Mouse (Mus musculus) midbrain, embryonic 11.5 days (tissue): ENCODE measurements at regions not wholly inside any gene's neighbourhood (a gene's known extent, or its start where the extent isn't known, plus 50 kb on each side); places are given as distances from the start of the nearest gene placed in this dataset.
A peak's percentile ranks its signal among the peaks of the same experiment; 100 is the strongest.

ENCODE experiments used
- ATAC-seq: fragments of 200-750 bp; cut with Nextera tagmentation; 2 replicates; pipeline ENCODE4 v1.8.0; 2017; ENCODE audit warnings: moderate TSS enrichment, moderate library complexity; ENCODE audit not compliant: low FRiP score
- DNase-seq: peaks from one replicate; pipeline ENCODE4 v3.0.0; 2015; ENCODE audit warnings: low spot score; ENCODE audit errors: missing footprints
- H3K27ac ChIP-seq: fragments of 300-500 bp; sonication (generic); 2 replicates; pipeline ENCODE4 v1.5.1; 2014; ENCODE audit warnings: low read depth, low read length
- H3K27me3 ChIP-seq: fragments of 300-500 bp; sonication (generic); 2 replicates; pipeline ENCODE4 v1.6.1; 2014; ENCODE audit warnings: mild to moderate bottlenecking, low read length, moderate library complexity, mixed read lengths; ENCODE audit not compliant: control insufficient read depth, insufficient read depth
- H3K36me3 ChIP-seq: fragments of 300-500 bp; sonication (generic); 2 replicates; pipeline ENCODE4 v1.6.1; 2014; ENCODE audit warnings: mild to moderate bottlenecking, low read length, moderate library complexity, mixed read lengths; ENCODE audit not compliant: control insufficient read depth, insufficient read depth
- H3K4me1 ChIP-seq: fragments of 300-500 bp; sonication (generic); 2 replicates; pipeline ENCODE4 v1.6.1; 2014; ENCODE audit warnings: low read length; ENCODE audit not compliant: control insufficient read depth, insufficient read depth
- H3K4me2 ChIP-seq: fragments of 300-500 bp; sonication (generic); 2 replicates; pipeline ENCODE4 v1.6.1; 2014; ENCODE audit warnings: mild to moderate bottlenecking, moderate library complexity
- H3K4me3 ChIP-seq: fragments of 300-500 bp; sonication (generic); 2 replicates; pipeline ENCODE4 v1.5.1; 2014; ENCODE audit warnings: low read depth, low read length
- H3K9ac ChIP-seq: fragments of 300-500 bp; sonication (generic); 2 replicates; pipeline ENCODE4 v1.6.1; 2014; ENCODE audit warnings: low read length
- H3K9me3 ChIP-seq: fragments of 300-500 bp; sonication (generic); 2 replicates; pipeline ENCODE4 v1.6.1; 2016; ENCODE audit warnings: low read length; ENCODE audit not compliant: control insufficient read depth
- WGBS: fragments of 180-500 bp; shearing (Covaris S2); extraction: QIAGEN DNeasy Blood & Tissue Kit; methylation state at CpG from one replicate; pipeline ENCODE4 v1.1.7; 2014; 5-methylcytosine and 5-hydroxymethylcytosine counted together

DNA sequence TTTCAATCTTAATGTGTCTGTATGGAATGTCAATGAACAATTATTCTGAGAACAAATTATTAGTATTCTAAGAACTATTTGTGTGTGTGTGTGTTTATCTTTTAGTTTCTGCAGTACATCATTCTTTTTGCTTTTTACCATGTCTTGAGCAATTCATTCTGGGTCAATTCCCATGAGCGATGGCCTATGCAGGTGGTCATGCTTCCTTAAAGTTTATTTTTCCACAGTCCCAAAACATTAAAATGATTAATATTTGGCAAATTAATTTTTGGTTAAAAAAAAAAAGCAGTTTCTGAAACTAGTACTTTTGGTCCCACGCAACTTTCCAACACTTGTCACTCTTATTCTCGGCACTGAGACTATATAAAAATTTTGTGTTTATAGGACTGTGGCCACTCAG lies 416.8 kb upstream of the Rgmb start:
- WGBS: 97% methylated on average over 3 of the region's 3 CpGs
- H3K4me3 ChIP-seq: no peak overlapping the region
- ATAC-seq (no peak), DNase-seq (peak; percentile 62)
- H3K4me1 ChIP-seq: no peaks in the 10 kb centered on the region
- no peak overlapping the region for H3K4me2 ChIP-seq
- H3K27ac ChIP-seq: no peak overlapping the region
- H3K36me3 ChIP-seq: no peaks in the 10 kb centered on the region
- H3K27me3 ChIP-seq: no peaks in the 10 kb centered on the region
- H3K9me3 ChIP-seq: no peaks in the 10 kb centered on the region
- H3K9ac ChIP-seq: no peak overlapping the region

DNA sequence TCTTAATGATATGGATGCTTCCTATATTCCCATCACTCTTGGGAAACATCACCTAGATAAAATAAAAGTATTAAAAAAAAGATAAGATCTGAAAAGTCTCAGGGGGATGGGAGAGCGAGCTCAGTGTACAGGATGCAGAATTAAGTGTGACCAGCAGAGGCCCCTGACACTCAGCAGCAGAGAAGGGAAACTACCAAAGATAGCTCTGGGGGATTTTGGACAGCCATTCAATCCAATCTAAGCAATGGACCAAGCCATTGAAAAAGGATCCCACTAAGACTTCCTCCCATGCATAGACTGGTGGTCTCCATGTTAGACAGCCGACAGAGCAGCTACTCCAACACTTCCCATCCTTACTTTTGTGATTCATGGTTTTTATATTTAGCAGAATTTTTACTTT lies 390.4 kb upstream of the Rgmb start:
- no peaks in the 10 kb centered on the region for H3K4me1 ChIP-seq
- H3K9ac ChIP-seq: no peak overlapping the region
- no peaks in the 10 kb centered on the region for H3K36me3 ChIP-seq
- no peaks in the 10 kb centered on the region for H3K27me3 ChIP-seq
- ATAC-seq (no peak), DNase-seq (peak; percentile 51)
- H3K4me2 ChIP-seq: no peak overlapping the region
- no peak overlapping the region for H3K4me3 ChIP-seq
- no peaks in the 10 kb centered on the region for H3K9me3 ChIP-seq
- WGBS: 87% methylated on average over 2 of the region's 2 CpGs
- no peak overlapping the region for H3K27ac ChIP-seq

DNA sequence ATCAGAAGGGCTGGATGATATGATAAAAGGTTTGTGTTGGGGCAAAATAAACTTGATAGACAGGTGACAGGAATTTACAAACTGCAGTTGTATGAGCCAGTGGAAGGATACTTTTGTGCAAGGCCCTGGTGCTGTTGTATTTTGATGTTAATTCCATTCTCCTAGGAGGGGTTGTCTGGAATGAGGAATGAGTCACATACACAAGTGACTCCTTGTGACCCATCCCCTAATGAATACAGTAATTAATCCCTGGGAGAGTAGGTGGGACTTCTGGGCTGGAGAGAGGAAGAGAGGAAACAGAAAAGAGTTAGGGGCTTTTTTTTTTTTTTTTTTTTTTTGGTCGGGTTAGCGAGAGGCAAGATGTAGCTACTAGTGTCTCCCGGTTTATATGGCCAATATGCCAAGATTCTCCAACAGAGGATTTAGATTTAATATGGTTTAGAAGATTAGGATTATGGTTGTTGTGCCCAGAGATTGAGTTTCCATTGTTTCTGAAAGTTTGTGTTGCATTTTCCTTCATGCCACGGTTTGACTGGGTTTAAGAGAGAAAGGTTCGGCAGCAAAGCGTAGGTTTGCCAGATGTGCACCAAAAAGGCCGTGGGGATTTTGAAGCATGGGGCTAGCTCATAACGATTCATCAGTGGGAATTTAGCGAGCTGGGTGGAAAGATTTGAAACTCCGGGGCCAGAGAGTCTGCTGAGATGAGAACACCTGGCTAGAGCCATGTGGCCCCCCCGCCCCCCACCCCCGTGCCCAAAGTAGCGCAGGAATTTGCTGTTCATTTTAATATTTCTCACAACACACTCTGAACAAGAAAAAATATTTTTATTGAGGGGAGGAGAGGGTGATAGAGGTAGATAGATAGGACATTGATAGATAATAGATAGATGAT lies 389.1 kb upstream of the Rgmb start:
- Histone ChIP-seq H3K9ac (no peak overlapping the region), H3K27ac (no peak overlapping the region), H3K9me3 (no peaks in the 10 kb centered on the region), H3K27me3 (no peaks in the 10 kb centered on the region), H3K4me2 (no peak overlapping the region), H3K4me1 (no peaks in the 10 kb centered on the region), H3K4me3 (no peak overlapping the region), H3K36me3 (no peaks in the 10 kb centered on the region)
- ATAC-seq: peak; percentile 73
- no peak for DNase-seq
- 85% methylated on average over 13 of the region's 13 CpGs for whole genome bisulfite sequencing

DNA sequence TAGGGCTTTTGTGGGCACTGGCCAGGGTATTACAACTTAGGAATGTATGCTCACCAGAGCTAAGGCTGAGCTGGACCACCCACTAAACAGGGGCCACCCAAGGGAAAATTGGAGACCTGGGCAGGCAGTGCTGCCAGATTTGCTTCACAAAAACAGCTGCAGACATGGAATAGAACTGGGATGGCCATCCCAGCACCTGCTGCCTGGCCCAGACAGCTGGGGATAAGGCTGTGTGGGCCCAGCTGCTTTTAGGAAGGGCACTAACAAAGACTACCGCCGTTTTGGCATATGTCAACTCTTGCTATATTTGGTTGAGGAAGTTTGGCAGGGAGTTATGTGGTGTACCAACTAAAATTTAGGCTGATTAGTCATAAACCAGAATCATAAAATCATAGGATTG lies 387.8 kb upstream of the Rgmb start:
- H3K27ac ChIP-seq: no peak overlapping the region

DNA sequence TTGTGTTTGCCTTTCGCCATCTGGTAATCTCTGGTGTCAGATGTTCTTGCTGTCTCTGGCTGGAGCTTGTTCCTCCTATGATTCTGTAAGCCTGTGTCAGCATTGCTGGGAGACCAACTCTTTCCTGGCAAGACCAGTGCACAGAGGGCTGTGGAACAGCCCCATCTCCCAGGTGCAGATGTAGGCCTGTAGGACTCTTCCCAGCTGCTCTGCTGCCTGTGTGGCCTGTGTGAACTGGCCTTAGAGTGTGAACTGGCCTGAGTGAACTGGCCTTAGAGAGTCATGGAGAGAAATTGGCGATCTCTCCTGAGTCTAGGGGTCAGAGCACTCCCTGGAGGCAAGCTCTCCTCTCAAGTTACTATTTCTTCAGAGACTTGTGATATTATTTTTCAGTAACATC lies 386.0 kb upstream of the Rgmb start:
- Histone ChIP-seq H3K9me3 (no peaks in the 10 kb centered on the region), H3K9ac (no peak overlapping the region), H3K27ac (no peak overlapping the region), H3K36me3 (no peaks in the 10 kb centered on the region), H3K27me3 (no peaks in the 10 kb centered on the region), H3K4me3 (no peak overlapping the region), H3K4me2 (no peak overlapping the region), H3K4me1 (no peaks in the 10 kb centered on the region)
- DNase-seq: no peak
- 75% methylated on average over 2 of the region's 2 CpGs for WGBS
- ATAC-seq: no peak

More for the DNA sequence above, 387.8 kb upstream of the Rgmb start:
- no peaks in the 10 kb centered on the region for H3K36me3 ChIP-seq
- H3K9me3 ChIP-seq: no peaks in the 10 kb centered on the region
- H3K27me3 ChIP-seq: no peaks in the 10 kb centered on the region
- DNase-seq (peak; percentile 83), ATAC-seq (peak; percentile 75)
- no peak overlapping the region for H3K9ac ChIP-seq
- no peak overlapping the region for H3K4me3 ChIP-seq
- no peaks in the 10 kb centered on the region for H3K4me1 ChIP-seq
- 71% methylated on average over 2 of the region's 2 CpGs for WGBS
- H3K4me2 ChIP-seq: no peak overlapping the region

DNA sequence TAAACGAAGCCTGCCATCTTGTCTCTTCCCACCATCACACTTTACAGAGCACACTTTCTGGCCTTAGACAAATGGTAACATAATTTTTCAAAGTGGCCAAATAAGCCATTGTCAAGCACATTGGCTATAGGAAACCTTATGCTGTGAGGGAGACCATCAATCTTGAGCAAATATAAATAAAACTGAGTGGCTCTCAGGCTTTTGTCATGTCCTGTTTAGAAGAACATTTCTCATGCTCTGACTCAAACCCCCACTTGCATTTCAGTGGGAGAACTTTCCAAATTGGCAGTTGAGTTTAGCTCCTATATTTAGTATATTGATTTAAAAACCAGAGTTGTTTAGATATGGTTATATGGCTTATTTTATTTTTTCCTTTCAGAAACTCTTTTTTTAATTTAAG lies 362.8 kb upstream of the Rgmb start:
- ATAC-seq: no peak
- Histone ChIP-seq H3K27me3 (no peaks in the 10 kb centered on the region), H3K4me2 (no peak overlapping the region), H3K4me3 (no peak overlapping the region), H3K9ac (no peak overlapping the region), H3K9me3 (no peaks in the 10 kb centered on the region), H3K36me3 (no peaks in the 10 kb centered on the region), H3K27ac (no peak overlapping the region), H3K4me1 (no peaks in the 10 kb centered on the region)
- 97% methylated on average over 1 of the region's 1 CpGs for WGBS
- DNase-seq: no peak

DNA sequence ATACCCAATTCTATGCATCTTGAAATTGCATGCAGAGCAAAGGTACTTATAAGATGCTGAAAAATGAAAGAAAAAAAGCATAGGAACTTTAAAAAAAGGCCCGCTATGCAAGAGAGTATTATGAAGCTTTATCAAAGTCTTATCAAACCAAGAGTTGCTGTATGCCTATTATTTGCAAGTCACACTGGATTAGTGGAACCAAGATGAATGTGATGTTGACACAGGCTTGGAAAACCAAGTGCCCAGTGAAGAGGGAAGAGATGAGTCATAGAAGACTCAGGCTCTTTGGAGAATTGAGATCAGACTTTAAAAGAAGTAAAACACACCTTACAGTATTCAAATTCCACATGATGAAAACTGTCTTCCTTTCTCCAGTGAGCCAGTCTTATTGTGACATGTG lies 350.0 kb upstream of the Rgmb start:
- WGBS: 80% methylated on average over 1 of the region's 1 CpGs
- no peak overlapping the region for H3K27ac ChIP-seq
- H3K9me3 ChIP-seq: no peaks in the 10 kb centered on the region
- no peaks in the 10 kb centered on the region for H3K27me3 ChIP-seq
- no peak overlapping the region for H3K9ac ChIP-seq
- ATAC-seq: no peak
- H3K36me3 ChIP-seq: no peaks in the 10 kb centered on the region
- H3K4me3 ChIP-seq: no peak overlapping the region
- peak; percentile 67 for DNase-seq
- H3K4me2 ChIP-seq: no peak overlapping the region
- 0 out of 2 replicates have a peak, but pooled peaks cover 2% of the 10 kb centered on the region for H3K4me1 ChIP-seq

DNA sequence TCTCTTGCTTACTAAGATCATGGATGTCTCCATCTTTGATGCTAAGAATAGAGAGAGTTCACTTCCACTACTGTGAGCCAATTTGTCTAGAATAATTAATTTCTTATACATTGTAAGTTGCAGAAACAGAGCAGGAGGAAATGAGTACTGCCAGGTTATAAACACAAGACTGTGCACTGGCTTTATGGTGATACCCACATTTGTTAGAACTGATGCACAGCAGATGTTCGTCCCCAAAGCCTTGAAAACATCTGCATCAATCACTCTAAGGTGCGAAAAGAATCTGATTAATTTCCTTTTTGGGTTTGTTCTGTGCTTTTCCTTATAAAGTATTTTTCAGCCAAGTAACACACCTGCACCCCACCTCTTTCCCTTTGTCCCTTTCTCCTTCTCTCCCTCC lies 347.3 kb upstream of the Rgmb start:
- Histone ChIP-seq H3K4me1 (0 out of 2 replicates have a peak, but pooled peaks cover 2% of the 10 kb centered on the region), H3K4me3 (no peak overlapping the region), H3K9ac (no peak overlapping the region), H3K36me3 (no peaks in the 10 kb centered on the region), H3K27ac (no peak overlapping the region), H3K9me3 (no peaks in the 10 kb centered on the region), H3K4me2 (no peak overlapping the region), H3K27me3 (no peaks in the 10 kb centered on the region)
- no peak for ATAC-seq
- DNase-seq: peak; percentile 35
- WGBS: 81% methylated on average over 2 of the region's 2 CpGs

DNA sequence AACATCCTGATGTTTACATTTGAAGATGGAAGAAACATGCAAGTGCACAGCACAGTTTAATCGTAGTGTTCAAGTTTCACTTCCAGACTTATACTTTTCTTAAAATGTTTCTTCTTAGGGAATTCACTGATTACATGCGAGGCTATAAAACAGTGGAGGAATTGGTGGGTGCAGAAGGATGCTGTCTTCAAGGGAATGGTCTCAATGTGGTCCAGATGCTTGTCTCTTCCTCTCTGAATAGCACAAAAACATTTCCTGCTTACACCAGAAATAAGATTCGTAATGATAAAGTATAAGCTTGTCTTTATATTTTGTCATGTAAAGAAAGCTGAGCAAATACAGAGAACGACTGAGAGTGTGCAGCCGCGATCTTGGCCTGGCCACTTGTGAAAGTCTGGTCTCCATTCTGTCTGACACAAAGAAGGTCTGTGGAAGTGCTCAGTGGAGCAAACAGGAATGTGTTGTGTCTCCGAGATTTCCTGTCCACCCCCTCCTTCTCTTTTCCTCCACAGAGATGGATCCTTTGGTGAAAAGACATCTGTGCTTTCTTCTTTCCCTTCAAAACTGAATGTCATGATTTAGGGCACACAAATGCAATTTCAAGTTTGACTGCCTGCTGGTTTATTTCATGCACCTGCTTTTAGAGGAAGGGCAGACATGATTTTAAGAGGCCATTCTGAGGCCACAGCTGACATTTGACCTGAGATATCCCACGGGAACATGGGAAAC lies 346.1 kb upstream of the Rgmb start:
- Histone ChIP-seq H3K27ac (no peak overlapping the region; the same call in 1 of the 2 replicates), H3K4me1 (0 out of 2 replicates have a peak, but pooled peaks cover 2% of the 10 kb centered on the region), H3K9me3 (no peaks in the 10 kb centered on the region), H3K27me3 (no peaks in the 10 kb centered on the region), H3K4me2 (no peak overlapping the region), H3K36me3 (no peaks in the 10 kb centered on the region), H3K9ac (no peak overlapping the region), H3K4me3 (no peak overlapping the region)
- peak; percentile 91 for DNase-seq
- WGBS: 48% methylated on average over 8 of the region's 8 CpGs
- ATAC-seq: peak; percentile 61; the same call in 1 of the 2 replicates
